Mouse (Mus musculus) right cerebral cortex, postnatal 4 days (tissue): ENCODE data around the gene Cd37.
"Not testable (repeated sequence)": the region's sequence is repeated elsewhere in the genome, so short reads cannot be mapped to it uniquely, and the experiment has no call there.

Experiments
- DNase-seq: peaks from one replicate; pipeline ENCODE4 v3.0.0-alpha.2; 2022

Gene Cd37

GRCm38 (mm10) chr7:45238723-45239496 is at the start of gene Cd37:
Gene Cd37 (minus strand): TSS chr7:45239115.
- no peak for DNase-seq

DNA sequence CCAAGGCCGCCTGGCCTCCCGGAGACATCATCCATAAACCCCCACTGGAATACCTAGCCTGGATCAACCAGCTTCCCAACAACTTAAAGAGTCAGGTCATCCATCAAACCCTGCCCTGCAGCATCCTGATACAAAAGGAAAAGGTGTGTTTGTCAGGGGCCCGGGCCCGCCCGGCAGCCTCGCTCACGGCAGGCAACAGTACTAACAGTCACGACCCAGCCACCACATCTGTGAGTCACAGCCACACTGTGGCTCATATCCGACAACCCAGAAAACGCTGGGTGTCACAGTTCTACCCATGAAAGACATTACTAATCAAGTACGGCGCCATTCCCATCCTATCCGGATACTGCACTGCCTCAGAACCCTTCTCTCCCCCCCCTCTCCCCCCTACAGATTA is 47.6 kb upstream of the Cd37 start:
- no peak for DNase-seq

DNA sequence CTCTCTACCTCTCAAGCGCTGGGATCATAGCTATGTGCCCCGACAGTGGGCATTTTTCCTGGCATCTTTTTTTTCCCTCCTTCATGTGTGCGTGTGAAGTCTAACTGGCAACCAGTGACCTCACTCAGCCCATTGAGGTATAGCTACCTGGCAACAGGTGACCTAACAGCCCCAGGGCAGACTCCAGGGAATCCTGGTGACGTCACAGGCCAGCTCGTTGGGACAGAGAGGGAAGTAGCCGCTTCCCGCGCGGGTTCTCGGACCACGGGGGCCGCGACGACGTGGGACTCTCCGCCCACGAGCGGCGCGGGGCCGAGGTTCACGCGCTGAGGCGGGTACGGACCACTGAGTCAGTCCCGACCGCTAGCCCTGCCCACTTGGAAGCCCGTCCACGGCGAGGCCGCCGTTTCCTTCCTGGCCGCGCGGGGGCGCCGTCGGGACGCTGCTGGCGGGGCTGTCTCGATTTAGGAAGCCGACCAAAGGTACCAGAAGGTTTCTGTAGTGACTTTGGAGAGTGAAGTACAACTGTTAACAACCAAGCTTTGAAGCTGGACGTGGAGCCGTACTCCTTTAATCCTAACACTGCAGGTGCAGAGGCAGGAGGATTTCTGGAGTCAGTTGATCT is 38.3 kb upstream of the Cd37 start, which contains the start of gene Slc6a21:
Gene Slc6a21, plus strand, starts transcription at position 378 of the 625 bp plus-strand sequence.
- peak; percentile 65 for DNase-seq

- no peak for DNase-seq
Observed at GRCm38 (mm10) chr7:45273672-45274071, 34.8 kb upstream of the Cd37 start.

- DNase-seq: no peak
Observed at GRCm38 (mm10) chr7:45272786-45273412, 34.0 kb upstream of the Cd37 start.

DNA sequence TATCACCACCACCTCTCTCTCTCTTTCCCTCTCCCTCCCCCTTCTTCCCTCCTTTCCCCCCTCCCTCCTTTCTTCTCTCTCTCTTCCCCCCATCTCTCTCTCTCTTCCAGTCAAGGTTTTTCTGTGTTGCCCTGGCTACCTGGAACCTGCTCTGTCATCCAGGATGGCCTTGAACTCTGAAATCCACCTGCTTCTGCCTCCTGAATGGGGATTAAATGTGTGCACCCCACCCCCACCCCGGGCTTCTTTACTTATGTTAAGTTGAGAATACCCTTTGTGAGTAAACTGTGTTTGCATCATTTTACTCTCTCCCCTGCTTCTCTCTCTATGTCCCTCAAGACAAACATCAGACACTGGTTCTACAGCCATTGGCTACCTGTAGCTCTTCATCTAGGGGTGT is 26.6 kb upstream of the Cd37 start:
- DNase-seq: no peak

GRCm38 (mm10) chr7:45264348-45264747 is 25.4 kb upstream of the Cd37 start:
- no peak for DNase-seq

GRCm38 (mm10) chr7:45263006-45263607 is 24.2 kb upstream of the Cd37 start:
- no peak for DNase-seq

DNA sequence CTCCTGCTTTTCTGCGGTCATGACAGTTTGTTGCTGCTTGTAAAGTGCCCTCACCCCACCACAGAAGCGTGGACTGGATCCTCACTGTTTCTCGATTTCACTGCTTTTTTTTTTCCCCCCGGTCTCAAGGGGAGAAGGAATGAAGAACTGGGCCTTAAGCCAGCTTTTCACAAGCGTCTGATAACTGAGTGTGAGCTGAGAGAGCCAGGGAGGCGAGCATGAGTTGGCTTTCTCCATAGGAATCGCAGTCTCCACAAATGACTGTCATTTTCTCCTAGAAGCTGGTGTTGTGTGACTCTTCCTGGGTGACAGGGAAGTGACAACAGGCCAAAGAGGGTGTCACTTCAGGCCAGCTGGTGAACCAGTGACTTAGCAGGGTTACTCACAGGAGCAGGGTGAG is 23.4 kb upstream of the Cd37 start:
- no peak for DNase-seq

DNA sequence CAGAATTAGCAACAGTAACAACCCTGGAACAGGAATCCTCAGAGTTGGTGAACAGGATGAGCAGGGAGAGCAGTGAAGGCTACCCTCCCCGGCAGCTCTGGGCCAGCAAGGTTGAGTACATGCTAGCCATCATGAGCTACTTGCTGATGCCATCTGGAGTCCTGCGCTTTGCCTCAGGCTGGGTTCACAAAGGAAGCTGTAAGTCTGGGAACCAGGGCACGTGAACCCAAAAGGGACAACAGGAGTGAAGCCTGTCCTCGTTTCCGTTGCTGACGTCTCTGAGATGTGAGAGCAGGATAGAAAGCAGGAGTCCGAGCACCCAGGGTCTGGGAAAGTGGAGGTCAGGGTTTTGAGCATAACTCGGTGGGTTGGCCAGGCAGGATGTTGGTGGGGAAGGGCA is 20.4 kb upstream of the Cd37 start:
- no peak for DNase-seq

DNA sequence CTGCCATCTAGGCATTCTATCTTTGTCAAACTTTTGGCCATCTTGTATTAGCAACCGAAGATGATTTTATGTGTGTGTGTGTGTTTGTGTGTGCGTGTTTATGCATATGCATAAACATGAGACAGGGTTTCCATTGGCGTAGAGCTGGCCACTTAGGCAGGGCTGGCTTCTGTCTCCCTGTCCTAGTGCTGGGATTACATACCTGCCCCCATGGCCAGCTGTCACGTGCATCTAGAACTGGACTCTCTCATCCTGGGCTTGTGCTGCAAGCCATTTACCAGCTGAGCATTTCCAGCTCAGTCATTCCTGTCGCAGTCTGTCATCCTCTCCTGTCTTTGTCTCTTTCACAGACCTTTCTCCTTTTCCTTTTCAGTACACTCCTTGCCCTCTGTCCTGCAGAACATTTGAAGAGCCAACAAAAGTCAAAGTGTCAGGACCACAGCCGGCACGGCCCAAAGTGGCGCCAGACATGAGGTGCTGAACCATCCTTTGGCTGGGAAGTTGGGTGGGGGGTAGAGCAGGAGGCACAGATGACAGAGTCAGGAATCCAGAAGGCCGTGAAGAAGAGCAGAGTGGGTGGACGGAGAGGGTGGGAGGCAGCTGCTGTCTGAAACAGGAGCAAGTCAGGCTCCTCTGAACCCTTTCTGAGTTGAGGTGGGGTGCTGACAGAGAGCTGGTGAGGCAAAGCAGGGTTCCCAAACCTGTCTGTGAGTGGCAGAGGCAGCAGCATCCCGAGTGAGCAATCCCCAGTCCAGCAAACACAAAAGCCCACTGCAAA is 18.3 kb upstream of the Cd37 start:
- no peak for DNase-seq

DNA sequence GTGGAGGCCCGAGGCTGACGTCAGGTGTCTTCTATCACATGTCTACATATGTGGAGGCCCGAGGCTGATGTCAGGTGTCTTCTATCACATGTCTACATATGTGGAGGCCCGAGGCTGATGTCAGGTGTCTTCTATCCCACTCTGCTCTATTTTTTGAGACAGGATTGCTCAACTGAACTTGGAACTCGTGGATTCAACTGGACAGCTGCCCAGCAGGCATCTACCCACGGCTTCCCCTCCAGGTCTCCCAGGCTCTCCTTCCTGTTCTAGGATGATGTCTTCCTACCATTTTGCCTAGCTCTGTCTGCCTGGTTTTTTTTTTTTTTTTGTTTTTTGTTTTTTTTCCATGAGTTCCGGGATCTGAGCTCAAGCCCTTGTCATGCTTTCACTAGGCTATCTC is 16.9 kb upstream of the Cd37 start:
- DNase-seq: not testable (repeated sequence)

- no peak for DNase-seq
Observed at GRCm38 (mm10) chr7:45253806-45254205, 14.9 kb upstream of the Cd37 start.

- DNase-seq: no peak
Observed at GRCm38 (mm10) chr7:45247666-45248065, 8.8 kb upstream of the Cd37 start.

- no peak for DNase-seq
Observed at GRCm38 (mm10) chr7:45241389-45241749, 2.5 kb upstream of the Cd37 start.

DNA sequence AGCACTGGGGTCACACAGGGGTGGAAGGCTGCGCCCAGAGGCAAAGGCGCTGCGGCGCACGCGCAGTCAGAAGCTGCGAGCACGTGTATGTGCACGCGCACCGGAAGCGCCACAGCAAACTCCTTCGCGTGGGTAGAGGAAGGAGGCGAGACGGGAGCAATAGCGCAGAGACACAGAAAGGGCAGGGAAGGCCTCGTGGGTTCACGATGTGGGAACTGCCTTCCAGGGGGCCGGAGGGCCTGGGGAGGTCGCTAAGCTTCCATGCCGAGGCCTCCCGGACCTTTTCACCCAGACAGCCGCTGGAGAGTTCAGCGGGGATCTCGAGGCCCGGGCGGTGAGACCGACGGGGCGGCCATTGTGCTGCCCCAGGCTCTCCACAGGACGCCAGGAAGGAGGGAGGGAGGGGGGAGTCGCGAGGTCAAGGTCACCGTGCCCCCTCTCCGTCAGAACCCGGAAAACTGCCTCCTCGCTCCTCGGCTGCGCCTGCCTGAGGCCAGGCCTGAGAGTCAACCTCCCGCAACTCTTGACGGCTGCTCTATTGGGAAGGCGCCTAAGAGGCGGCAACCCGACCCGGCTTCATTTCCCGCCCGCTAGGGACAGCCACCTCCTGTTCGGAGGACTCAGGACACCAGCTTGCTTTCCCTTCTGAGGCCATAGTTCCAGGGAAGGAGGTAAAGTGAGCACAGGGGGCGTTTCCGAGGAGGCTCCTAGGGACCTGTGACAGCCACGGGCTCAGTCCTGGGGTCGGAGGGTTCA is 1.9 kb upstream of the Cd37 start, which contains the start of gene Slc6a16:
Gene Slc6a16, plus strand, starts transcription at position 453 of the 756 bp plus-strand sequence.
- DNase-seq: peak; percentile 72

DNA sequence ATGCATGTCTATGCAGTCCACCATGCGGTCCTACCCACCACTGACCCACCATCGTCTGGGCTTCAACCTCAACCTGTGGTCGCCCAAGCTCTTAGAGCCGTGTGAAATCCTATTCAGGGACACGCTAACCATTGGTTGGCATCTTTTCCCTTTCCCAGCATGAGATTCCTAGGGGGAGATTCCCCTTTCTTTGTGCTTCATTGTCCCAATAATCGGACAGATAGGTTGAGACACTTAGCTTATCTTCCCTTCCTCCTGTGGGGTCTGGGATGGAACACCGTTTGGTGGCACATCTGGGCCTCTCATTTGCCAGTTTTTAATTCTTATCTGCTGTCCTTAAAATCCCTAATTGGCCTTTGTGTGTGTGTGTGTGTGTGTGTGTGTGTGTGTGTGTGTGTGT is 1.2 kb upstream of the Cd37 start:
- no peak for DNase-seq

GRCm38 (mm10) chr7:45237747-45238699 is 892 bp downstream of the Cd37 start:
- no peak for DNase-seq

DNA sequence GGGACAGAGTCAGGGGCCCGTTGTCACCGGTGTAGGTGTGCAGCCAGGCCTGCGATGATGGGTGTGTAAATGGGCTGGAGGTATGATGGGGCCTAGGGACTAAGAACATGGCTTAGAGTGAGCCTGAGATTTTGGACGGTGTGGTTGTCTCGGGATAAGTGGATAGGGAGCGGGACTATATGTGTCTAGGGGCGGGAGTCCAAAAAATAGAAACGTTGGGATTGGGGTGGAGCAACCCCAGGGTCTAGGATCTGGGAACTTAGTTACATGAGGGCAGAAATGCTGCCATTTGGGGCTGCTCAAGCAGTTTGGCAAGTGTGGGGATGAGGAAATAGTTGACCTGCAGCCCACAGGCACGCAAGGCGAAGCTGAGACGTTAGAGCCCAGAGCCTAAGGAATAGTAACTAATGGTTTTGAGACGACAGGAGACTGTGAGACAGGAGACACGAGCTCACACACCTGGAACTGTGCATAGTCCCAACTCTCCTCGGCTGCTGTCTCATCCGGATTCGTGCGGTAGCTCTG is 3.2 kb downstream of the Cd37 start:
- no peak for DNase-seq

GRCm38 (mm10) chr7:45234922-45235571 is 3.9 kb downstream of the Cd37 start:
- DNase-seq: peak; percentile 39
